Mouse (Mus musculus) ES-E14 (cell line): Measurements from ENCODE around the gene Fgr.

ENCODE experiments used
- CHD2 ChIP-seq: IDR thresholded peaks from 2 replicates; pipeline ENCODE4 v1.6.1; 2014; ENCODE audit warnings: mild to moderate bottlenecking, low read depth, low read length, inconsistent platforms
- MAFK ChIP-seq: IDR thresholded peaks from 2 replicates; pipeline ENCODE4 v1.6.1; 2014; ENCODE audit warnings: mild to moderate bottlenecking, low read depth, low read length, inconsistent platforms; ENCODE audit not compliant: insufficient read depth
- ZC3H11A ChIP-seq: IDR thresholded peaks from 2 replicates; pipeline ENCODE4 v1.6.1; 2012; ENCODE audit warnings: low read depth, mild to moderate bottlenecking, inconsistent platforms, low read length, borderline replicate concordance

- TF ChIP-seq ZC3H11A (no peak), MAFK (no peak), CHD2 (no peak)
These were observed 35.5 kb upstream of the Fgr start for GRCm38 (mm10) chr4:132938181-132938941.
